Mouse (Mus musculus) retina, adult 2 months (tissue): ENCODE data around the gene Asdurf.
"Not testable (repeated sequence)": the region's sequence is repeated elsewhere in the genome, so short reads cannot be mapped to it uniquely, and the experiment has no call there.

Source experiments
- DNase-seq: peaks from one replicate; pipeline ENCODE4 v3.0.0-alpha.2; 2012; ENCODE audit warnings: low read depth, low spot score

The Asdurf gene

GRCm38 (mm10) chr1:53352327-53353261 lies at the start of gene Asdurf, which contains the start of the genes Gm28551 and Asnsd1:
Gene Asdurf (minus strand): TSS chr1:53352619.
Gene Gm28551 (minus strand): TSS chr1:53352667.
Gene Asnsd1 (minus strand): TSS chr1:53352752.
- DNase-seq, result peak; percentile 84

- not testable (repeated sequence) for DNase-seq
These were observed 41.7 kb upstream of the Asdurf start for GRCm38 (mm10) chr1:53393936-53394760.

- DNase-seq, result no peak
These were observed 36.3 kb upstream of the Asdurf start for GRCm38 (mm10) chr1:53388762-53389161.

- no peak for DNase-seq
These were observed 31.8 kb upstream of the Asdurf start for GRCm38 (mm10) chr1:53384085-53384688.

- DNase-seq, result no peak
These were observed 25.3 kb upstream of the Asdurf start for GRCm38 (mm10) chr1:53377731-53378130.

GRCm38 (mm10) chr1:53375965-53376364 lies 23.5 kb upstream of the Asdurf start:
- not testable (repeated sequence) for DNase-seq

GRCm38 (mm10) chr1:53358988-53359387 lies 6.6 kb upstream of the Asdurf start:
- DNase-seq, result no peak

- no peak for DNase-seq
These were observed 11.3 kb downstream of the Asdurf start for GRCm38 (mm10) chr1:53341071-53341470.

GRCm38 (mm10) chr1:53337403-53337802 lies 15.0 kb downstream of the Asdurf start:
- not testable (repeated sequence) for DNase-seq

- DNase-seq, result no peak
These were observed 17.0 kb downstream of the Asdurf start for GRCm38 (mm10) chr1:53335465-53335864.

- DNase-seq, result not testable (repeated sequence)
These were observed 18.9 kb downstream of the Asdurf start for GRCm38 (mm10) chr1:53333527-53333926.

GRCm38 (mm10) chr1:53324827-53325494 lies 27.5 kb downstream of the Asdurf start:
- DNase-seq, result no peak

- DNase-seq, result no peak
These were observed 28.1 kb downstream of the Asdurf start for GRCm38 (mm10) chr1:53324277-53324676.

- no peak for DNase-seq
These were observed 29.2 kb downstream of the Asdurf start for GRCm38 (mm10) chr1:53323254-53323653.

- no peak for DNase-seq
These were observed 30.6 kb downstream of the Asdurf start for GRCm38 (mm10) chr1:53321662-53322344.

- DNase-seq, result peak; percentile 66
These were observed 39.1 kb downstream of the Asdurf start, which contains the start of gene Osgepl1 for GRCm38 (mm10) chr1:53312989-53313967. Gene Osgepl1 (plus strand): TSS chr1:53313624.

- DNase-seq, result no peak
These were observed 51.9 kb downstream of the Asdurf start for GRCm38 (mm10) chr1:53300506-53300905.
